Mouse (Mus musculus) hindbrain, embryonic 15.5 days (tissue): ENCODE results near the gene Slc41a3. TPM values are rescaled to one million over a fixed set of nuclear protein-coding genes. Genes with fewer than 3 reads are reported as not detected.
A peak's percentile ranks its signal among the peaks of the same experiment; 100 is the strongest.

Source experiments
- ATAC-seq: fragments of 200-750 bp; cut with Nextera tagmentation; 2 replicates; pipeline ENCODE4 v1.8.0; 2017; ENCODE audit warnings: low read depth, moderate number of reproducible peaks, moderate TSS enrichment; ENCODE audit not compliant: low FRiP score
- H3K27ac ChIP-seq: fragments of 300-500 bp; sonication (generic); replicated peaks from 2 replicates; pipeline ENCODE4 v1.5.1; 2015; ENCODE audit warnings: mild to moderate bottlenecking, inconsistent platforms
- H3K27me3 ChIP-seq: fragments of 300-500 bp; sonication (generic); 2 replicates; pipeline ENCODE4 v1.6.1; 2015; ENCODE audit warnings: control low read depth, inconsistent platforms
- H3K36me3 ChIP-seq: fragments of 300-500 bp; sonication (generic); 2 replicates; pipeline ENCODE4 v1.6.1; 2015; ENCODE audit warnings: control low read depth, inconsistent platforms
- H3K4me1 ChIP-seq: fragments of 300-500 bp; sonication (generic); replicated peaks from 2 replicates; pipeline ENCODE4 v1.6.1; 2015; ENCODE audit warnings: control low read depth, inconsistent platforms
- H3K4me2 ChIP-seq: fragments of 300-500 bp; sonication (generic); 2 replicates; pipeline ENCODE4 v1.6.1; 2015; ENCODE audit warnings: moderate library complexity, mild to moderate bottlenecking, inconsistent platforms
- H3K4me3 ChIP-seq: fragments of 300-500 bp; sonication (generic); 2 replicates; pipeline ENCODE4 v1.5.1; 2015; ENCODE audit warnings: mild to moderate bottlenecking, inconsistent platforms
- H3K9ac ChIP-seq: fragments of 300-500 bp; sonication (generic); 2 replicates; pipeline ENCODE4 v1.6.1; 2015; ENCODE audit warnings: inconsistent platforms
- H3K9me3 ChIP-seq: fragments of 300-500 bp; sonication (generic); 2 replicates; pipeline ENCODE4 v1.6.1; 2016; ENCODE audit warnings: control low read depth, inconsistent platforms
- WGBS: fragments of 180-500 bp; shearing (Covaris S2); methylation state at CpG from one replicate; pipeline ENCODE4 v1.1.7; 2015; 5-methylcytosine and 5-hydroxymethylcytosine counted together
- polyA plus RNA-seq: library from polyadenylated mRNA; unstranded; fragments of >200 nt; fragmentation: Nextera tagmentation; extraction: Ambion mirVana; gene quantifications from 2 replicates; pipeline ENCODE4 v1.2.1, GENCODE M21; 2015

The Slc41a3 gene
- 7.6 and 8.5 TPM in 2 replicates for polyA plus RNA-seq

DNA sequence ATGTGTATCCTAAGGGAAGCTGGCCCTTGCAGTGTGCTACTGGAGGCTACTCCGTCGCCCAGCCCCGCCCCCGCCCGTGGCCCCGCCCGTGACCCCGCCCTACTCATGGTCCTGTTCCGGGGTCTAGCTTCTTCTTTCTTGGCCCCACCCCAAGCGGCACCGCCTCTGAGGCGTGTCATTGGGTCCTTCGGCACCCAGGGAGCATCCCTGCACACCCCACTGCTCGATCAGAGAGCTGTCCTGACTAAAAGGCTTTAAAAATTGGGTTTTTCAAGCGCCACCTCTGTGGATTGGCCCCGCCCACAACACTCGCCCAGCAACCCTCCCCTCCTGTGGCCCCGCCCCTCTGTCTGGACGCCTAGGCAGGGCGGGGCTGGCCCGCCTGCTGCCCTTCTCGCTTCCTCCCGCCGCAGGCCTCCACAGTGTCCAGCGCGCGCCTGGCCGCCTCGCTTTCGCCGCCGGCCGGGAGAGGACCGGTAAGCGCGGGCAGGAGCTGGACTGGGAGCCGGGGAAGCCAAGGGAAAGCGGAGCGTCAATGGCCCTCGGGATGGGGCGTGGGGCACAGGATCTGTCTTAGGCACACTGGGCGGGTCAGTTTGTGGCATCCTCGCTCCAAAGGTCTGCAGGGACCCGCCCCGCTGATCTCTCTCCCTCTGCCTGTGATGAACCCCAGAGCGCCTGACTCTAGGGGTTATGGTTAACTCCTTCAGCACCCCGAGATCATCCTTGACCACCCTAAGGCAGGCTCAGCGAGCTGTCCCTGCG lies at the start of gene Slc41a3:
Gene Slc41a3, plus strand, starts transcription at position 193 of the 765 bp plus-strand sequence.
- peak within 1 kb of the TSS; percentile 75 for H3K4me3 ChIP-seq
- WGBS: under 1% methylated on average over 49 of the region's 49 CpGs
- ATAC-seq: peak; percentile 92

DNA sequence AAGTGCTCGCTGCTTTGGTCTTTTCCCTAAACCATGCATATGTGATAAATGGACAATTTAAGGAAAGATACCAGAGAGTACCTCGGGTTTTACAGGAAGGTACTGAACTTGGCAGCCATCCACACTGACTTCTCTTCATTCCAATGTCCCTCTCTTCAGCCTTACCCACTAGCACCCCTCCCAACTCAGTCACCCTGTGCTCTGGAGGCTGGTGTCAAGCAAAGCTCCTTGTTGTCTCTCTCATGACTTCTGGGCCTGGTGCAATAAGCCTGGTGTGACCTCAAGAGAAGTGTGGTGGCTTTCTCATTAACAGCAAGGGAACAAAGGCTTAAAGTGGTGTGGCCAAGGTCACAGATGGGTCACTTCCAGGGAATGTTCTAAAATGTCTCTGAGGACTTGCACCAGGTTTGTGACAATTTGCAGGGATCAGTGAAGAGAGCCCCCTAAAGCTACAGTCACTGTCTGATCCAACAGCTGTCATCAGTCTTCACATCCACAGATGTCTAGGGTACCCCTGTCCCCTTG lies 47.9 kb upstream of the Slc41a3 start:
- H3K9ac ChIP-seq: no peak overlapping the region
- no peak overlapping the region for H3K4me2 ChIP-seq
- H3K4me3 ChIP-seq: no peak overlapping the region
- H3K4me1 ChIP-seq: peaks cover 12% of the 10 kb centered on the region
- 71% methylated on average over 2 of the region's 2 CpGs for WGBS
- no peak overlapping the region for H3K27ac ChIP-seq
- H3K9me3 ChIP-seq: no peaks in the 10 kb centered on the region
- H3K36me3 ChIP-seq: no peaks in the 10 kb centered on the region
- ATAC-seq: no peak
- no peaks in the 10 kb centered on the region for H3K27me3 ChIP-seq

More for the DNA sequence above, at the start of gene Slc41a3:
- Histone ChIP-seq H3K27ac (peak within 1 kb of the TSS; percentile 60), H3K4me2 (peak within 1 kb of the TSS; percentile 96), H3K9me3 (no peaks in the 10 kb centered on the region), H3K36me3 (no peaks in the 10 kb centered on the region), H3K27me3 (no peaks in the 10 kb centered on the region; the same call in 1 of the 2 replicates), H3K4me1 (peaks cover 16% of the 10 kb centered on the region; the same call in 1 of the 2 replicates), H3K9ac (peak within 1 kb of the TSS; percentile 83)

DNA sequence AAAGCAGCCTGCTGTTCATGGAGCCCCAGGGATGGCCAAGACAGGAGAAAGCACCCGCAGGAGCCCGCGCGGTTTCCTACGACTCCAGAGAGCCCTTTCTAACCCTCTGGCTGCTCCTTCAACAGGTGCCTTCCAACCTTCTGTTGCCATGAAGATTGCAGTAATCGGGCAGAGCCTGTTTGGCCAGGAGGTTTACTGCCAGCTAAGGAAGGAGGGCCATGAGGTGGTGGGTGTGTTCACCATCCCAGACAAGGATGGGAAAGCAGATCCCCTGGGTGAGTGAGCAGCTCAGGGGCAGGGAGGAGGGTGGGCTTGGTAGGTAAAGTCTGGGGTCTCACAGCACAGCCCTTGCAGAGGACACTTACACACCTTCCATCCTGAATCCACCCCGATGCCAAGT lies 47.4 kb upstream of the Slc41a3 start:
- no peak for ATAC-seq
- Histone ChIP-seq H3K36me3 (no peaks in the 10 kb centered on the region), H3K27ac (no peak overlapping the region), H3K4me2 (no peak overlapping the region), H3K4me1 (peaks cover 15% of the 10 kb centered on the region), H3K9me3 (no peaks in the 10 kb centered on the region), H3K4me3 (no peak overlapping the region), H3K9ac (no peak overlapping the region), H3K27me3 (no peaks in the 10 kb centered on the region)
- 89% methylated on average over 7 of the region's 7 CpGs for WGBS

DNA sequence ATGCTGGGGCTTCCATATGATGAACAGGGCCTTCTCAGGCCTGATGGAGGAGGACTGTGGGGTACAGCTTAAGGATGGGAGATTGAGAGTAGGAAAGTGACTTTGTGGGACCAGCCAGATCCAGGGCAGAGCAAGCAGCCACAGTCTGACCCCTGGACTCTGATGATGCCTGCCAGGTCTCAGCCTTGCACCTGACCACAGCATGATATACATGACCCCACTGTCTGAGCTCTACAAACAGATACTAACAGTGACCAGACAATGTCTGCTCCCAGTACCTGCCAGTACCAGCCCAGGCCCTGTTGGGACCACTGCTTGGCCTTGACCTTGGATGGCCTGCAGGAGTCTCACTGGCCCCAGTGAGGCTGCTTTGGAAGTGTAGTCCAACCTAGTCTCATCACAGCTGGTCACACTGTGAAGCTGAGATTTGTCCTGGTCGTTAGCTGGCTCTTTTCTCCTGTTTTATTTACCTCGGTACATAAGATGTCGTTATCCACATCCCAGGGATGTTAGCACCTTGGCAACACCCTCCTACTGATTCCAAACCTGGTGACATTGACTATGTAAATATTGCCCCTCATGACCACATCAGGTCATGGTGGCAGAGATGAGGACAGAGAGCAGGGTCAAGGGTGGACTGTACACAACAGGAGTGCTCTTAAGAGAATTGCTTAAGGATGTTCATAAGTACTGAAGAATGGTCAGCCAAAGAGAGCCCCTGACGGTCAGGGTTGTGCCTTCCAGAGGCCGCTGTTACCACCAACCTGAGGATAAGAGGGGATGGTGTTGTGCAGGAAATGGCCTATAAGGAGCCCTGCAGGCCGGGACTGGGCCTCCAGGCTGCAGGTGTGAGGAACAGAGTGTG lies 46.5 kb upstream of the Slc41a3 start:
- Histone ChIP-seq H3K27me3 (no peaks in the 10 kb centered on the region), H3K9ac (no peak overlapping the region), H3K27ac (no peak overlapping the region), H3K36me3 (no peaks in the 10 kb centered on the region), H3K4me3 (no peak overlapping the region), H3K4me1 (peaks cover 15% of the 10 kb centered on the region), H3K4me2 (no peak overlapping the region), H3K9me3 (no peaks in the 10 kb centered on the region)
- ATAC-seq: no peak
- WGBS: 78% methylated on average over 6 of the region's 6 CpGs

DNA sequence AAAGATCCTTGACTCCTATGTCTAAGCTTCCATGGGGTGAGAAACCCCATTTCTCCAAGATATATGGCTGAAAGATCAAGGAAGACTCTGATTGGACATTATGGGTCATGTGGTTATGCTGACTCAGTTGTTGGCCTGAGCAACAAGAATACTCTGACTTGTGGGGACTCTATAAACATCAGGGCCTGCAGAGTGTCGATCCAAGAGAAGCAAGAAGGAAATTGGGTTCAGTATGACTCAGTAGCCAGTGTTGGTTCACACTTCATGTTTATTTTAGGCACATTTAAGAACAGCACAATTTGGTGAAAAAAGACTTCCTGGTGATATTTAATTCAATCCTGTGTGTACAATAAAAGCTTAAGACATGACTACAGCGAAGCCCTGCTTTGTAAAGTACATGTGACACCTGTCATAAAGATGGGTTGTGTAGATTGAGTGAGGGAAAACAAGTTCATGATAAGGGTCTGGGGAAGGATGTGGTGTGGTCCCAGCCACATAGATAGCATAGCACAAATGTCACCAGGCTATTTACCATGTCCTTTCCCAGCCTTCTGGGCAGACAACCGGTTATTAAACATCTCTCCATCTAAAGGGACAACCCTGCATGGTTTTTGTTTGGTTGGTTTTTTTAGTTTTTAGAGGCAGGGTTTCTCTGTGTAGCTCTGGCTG lies 44.0 kb upstream of the Slc41a3 start:
- Histone ChIP-seq H3K4me1 (peaks cover 29% of the 10 kb centered on the region), H3K36me3 (no peaks in the 10 kb centered on the region), H3K4me2 (no peak overlapping the region), H3K27ac (peak overlapping the region; percentile 75), H3K27me3 (no peaks in the 10 kb centered on the region), H3K4me3 (no peak overlapping the region), H3K9ac (no peak overlapping the region), H3K9me3 (no peaks in the 10 kb centered on the region)
- no peak for ATAC-seq
- WGBS: 88% methylated on average over 3 of the region's 3 CpGs

DNA sequence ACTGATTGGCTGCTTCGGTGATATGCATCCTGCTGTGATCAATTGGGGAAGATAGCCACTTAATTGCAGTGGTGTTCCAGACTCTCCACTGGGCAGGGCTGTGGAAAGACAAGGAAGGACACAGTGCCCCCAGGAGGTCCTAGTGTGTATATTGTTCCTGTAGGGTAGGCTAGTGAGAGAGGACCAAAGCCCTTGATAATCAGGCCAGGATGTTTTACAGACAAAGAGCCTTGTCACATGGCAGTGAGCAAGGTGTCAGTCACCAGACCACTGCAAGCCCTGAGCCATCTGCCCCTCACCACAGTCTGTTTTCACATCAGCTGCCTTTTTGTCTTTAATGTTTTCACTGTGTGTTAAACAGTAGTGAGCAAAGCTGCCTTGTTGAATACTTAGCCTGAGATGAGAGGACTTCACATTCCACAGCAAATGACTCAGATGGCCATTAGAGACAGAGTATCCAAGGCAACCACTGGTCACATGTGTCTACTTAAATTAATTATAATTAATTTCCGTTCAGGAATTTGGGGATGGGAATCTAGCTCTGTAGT lies 43.2 kb upstream of the Slc41a3 start:
- peak; percentile 73 for ATAC-seq
- H3K27ac ChIP-seq: peak overlapping the region; percentile 75
- no peak overlapping the region for H3K9ac ChIP-seq
- no peaks in the 10 kb centered on the region for H3K27me3 ChIP-seq
- 21% methylated on average over 2 of the region's 2 CpGs for WGBS
- no peak overlapping the region for H3K4me2 ChIP-seq
- H3K4me3 ChIP-seq: no peak overlapping the region
- H3K9me3 ChIP-seq: no peaks in the 10 kb centered on the region
- no peaks in the 10 kb centered on the region for H3K36me3 ChIP-seq
- peaks cover 31% of the 10 kb centered on the region for H3K4me1 ChIP-seq

DNA sequence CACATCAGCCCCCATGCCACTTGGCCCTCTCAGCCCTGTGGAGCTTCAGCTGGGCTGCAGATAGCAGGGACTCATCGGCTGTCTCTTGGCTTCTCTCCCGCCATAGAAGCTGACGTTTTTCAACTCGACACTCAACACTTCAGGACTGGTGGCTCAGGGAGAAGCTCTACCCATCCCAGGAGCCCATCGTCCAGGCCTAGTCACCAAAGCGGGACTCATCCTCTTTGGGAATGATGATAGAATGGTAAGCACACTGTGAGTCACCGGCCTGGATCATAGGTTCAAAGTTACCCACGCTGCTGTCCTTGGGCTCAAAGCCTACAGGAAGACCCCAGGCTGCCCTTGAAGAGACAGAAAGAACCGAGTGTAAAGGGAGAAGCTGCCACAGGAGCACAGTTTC lies 40.3 kb upstream of the Slc41a3 start:
- H3K27ac ChIP-seq: no peak overlapping the region
- no peaks in the 10 kb centered on the region for H3K36me3 ChIP-seq
- H3K9ac ChIP-seq: no peak overlapping the region
- ATAC-seq: no peak
- peaks cover 31% of the 10 kb centered on the region for H3K4me1 ChIP-seq
- H3K4me3 ChIP-seq: no peak overlapping the region
- 90% methylated on average over 9 of the region's 9 CpGs for WGBS
- no peaks in the 10 kb centered on the region for H3K27me3 ChIP-seq
- H3K9me3 ChIP-seq: no peaks in the 10 kb centered on the region
- no peak overlapping the region for H3K4me2 ChIP-seq

DNA sequence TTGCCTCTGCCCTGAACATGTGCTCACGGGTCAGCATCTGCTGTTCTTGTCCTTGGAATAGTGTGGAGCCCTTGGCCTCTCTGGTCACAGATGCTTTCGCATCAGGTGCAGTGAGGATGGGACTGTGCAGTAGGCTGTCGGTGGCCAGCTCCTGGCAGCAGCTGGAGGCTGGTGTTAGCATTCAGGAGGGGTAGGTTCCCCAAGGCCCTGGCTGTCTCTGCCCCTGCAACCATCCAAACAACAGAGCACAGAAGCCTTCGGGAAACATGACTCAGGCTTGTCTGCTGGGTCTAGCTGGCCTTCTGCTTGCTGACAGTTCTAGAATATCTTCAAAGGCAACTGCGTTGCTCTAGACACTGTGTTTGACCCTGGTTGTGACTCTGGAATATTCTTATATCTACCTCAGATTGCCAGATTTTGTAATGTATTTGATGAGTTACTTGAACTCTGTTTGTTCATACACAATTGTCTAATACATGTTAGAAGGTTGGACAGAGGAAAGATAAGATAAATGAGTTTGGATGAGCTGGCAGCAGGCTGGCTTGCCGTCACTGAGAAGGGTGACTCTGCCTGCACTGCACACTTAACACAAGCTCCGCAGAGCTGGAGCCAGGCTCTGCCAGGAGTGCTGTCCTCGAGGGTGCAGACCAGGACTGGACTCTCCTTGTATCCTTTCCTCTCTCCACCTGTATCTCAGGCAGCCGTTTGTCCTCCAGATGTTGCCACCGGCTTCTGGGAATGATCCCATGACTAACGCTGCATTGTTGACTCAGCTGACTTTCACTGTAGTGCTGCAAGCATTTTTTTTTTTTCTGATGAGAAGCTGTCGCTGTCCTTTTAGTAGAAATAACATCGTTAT lies 38.9 kb upstream of the Slc41a3 start:
- H3K36me3 ChIP-seq: no peaks in the 10 kb centered on the region
- H3K27ac ChIP-seq: no peak overlapping the region
- H3K9ac ChIP-seq: no peak overlapping the region
- H3K9me3 ChIP-seq: no peaks in the 10 kb centered on the region
- WGBS: 50% methylated on average over 13 of the region's 13 CpGs
- H3K4me2 ChIP-seq: no peak overlapping the region
- H3K4me3 ChIP-seq: no peak overlapping the region
- H3K4me1 ChIP-seq: peaks cover 29% of the 10 kb centered on the region
- no peak for ATAC-seq
- H3K27me3 ChIP-seq: no peaks in the 10 kb centered on the region

DNA sequence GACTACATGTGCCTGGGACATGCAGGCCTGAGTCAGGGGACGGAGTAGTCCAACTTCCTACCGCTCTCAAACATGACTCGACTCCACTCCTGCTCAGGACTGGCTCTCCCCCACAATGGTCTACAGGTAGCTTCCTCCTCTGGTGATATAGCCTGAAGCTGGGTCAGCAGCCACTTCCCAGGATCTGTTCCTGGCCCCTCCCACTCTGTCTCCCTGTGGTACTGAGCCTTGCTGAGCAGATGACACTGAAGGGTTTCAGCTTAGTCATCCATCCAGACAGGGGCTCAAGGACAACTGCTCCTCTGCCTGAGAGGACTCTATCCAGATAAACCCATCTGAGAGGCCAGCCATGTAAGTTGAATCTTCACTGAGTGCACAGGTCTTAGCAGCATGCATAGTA lies 37.0 kb upstream of the Slc41a3 start:
- H3K27me3 ChIP-seq: no peaks in the 10 kb centered on the region
- H3K4me2 ChIP-seq: no peak overlapping the region
- no peak for ATAC-seq
- no peaks in the 10 kb centered on the region for H3K9me3 ChIP-seq
- no peaks in the 10 kb centered on the region for H3K36me3 ChIP-seq
- WGBS: 90% methylated on average over 3 of the region's 3 CpGs
- H3K9ac ChIP-seq: no peak overlapping the region
- H3K4me3 ChIP-seq: no peak overlapping the region
- H3K4me1 ChIP-seq: peaks cover 17% of the 10 kb centered on the region; the same call in 1 of the 2 replicates
- H3K27ac ChIP-seq: no peak overlapping the region

DNA sequence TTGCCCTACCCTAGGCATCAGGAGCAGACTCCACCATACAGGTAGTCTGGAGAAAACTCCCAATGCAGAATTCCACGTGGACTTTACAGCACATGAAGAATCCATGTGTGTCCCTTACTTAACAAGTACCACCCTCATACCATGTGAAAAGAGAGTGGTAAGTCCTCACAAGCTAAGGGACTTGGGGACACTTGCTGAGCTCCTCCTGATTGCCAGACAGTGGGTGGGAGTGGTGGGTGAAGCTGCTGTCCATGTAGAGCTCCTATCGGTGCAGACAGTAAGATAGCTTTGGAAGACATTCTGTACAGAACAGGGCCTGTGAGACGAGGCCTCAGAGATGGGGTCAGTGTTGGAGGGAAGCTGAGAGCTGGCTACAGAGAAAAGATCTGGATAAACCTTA lies 36.6 kb upstream of the Slc41a3 start:
- no peaks in the 10 kb centered on the region for H3K9me3 ChIP-seq
- ATAC-seq: no peak
- 82% methylated on average over 3 of the region's 3 CpGs for WGBS

DNA sequence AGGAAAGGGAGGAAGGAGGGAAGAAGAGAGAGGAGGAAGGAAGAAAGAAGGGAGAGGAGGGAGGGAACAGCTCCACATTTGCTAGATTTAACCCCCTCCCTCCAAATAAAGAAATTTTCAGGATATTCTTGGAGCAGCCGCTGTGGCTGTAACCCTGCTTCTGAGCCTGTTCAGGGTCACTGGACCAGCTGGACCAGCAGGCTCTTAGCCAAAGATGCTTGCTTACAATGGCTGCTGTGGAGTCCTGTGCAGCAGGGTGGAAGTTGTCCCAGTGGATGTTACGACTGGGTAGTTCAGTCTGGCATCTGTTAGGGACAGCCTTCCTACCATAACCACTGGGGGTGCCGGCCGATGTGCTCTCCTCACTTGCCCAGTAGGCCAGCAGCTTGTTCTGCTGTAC lies 35.8 kb upstream of the Slc41a3 start:
- no peak for ATAC-seq
- peaks cover 17% of the 10 kb centered on the region; the same call in 1 of the 2 replicates for H3K4me1 ChIP-seq
- no peaks in the 10 kb centered on the region for H3K9me3 ChIP-seq
- H3K36me3 ChIP-seq: no peaks in the 10 kb centered on the region
- no peak overlapping the region for H3K9ac ChIP-seq
- no peak overlapping the region for H3K4me2 ChIP-seq
- no peak overlapping the region for H3K4me3 ChIP-seq
- no peaks in the 10 kb centered on the region for H3K27me3 ChIP-seq
- H3K27ac ChIP-seq: no peak overlapping the region
- 73% methylated on average over 4 of the region's 4 CpGs for WGBS

More for the DNA sequence above, 36.6 kb upstream of the Slc41a3 start:
- Histone ChIP-seq H3K4me3 (no peak overlapping the region), H3K4me1 (peaks cover 17% of the 10 kb centered on the region; the same call in 1 of the 2 replicates), H3K27me3 (no peaks in the 10 kb centered on the region), H3K27ac (no peak overlapping the region), H3K36me3 (no peaks in the 10 kb centered on the region), H3K4me2 (no peak overlapping the region), H3K9ac (no peak overlapping the region)
